Mouse (Mus musculus) urinary bladder, adult 18-20 months (tissue): Measurements from ENCODE around the gene Ap5s1.

ENCODE experiments used
- DNase-seq, 2 experiments: peaks; one replicate each; pipeline ENCODE4 v3.0.0; 2022; ENCODE audit warnings: low spot score in 2 of 2, mixed read lengths in 2 of 2

Gene Ap5s1

GRCm38 (mm10) chr2:131206778-131207177, at the start of gene Ap5s1:
Gene Ap5s1, plus strand, starts transcription at chr2:131207078.
- no peak for DNase-seq

- no peak for DNase-seq
Observed at GRCm38 (mm10) chr2:131159491-131159910, 47.4 kb upstream of the Ap5s1 start.

GRCm38 (mm10) chr2:131159938-131160581, 46.8 kb upstream of the Ap5s1 start, which contains the start of gene 1700037H04Rik:
Gene 1700037H04Rik, minus strand, starts transcription at chr2:131160081.
- peak; percentile 81 to 94 for DNase-seq

DNA sequence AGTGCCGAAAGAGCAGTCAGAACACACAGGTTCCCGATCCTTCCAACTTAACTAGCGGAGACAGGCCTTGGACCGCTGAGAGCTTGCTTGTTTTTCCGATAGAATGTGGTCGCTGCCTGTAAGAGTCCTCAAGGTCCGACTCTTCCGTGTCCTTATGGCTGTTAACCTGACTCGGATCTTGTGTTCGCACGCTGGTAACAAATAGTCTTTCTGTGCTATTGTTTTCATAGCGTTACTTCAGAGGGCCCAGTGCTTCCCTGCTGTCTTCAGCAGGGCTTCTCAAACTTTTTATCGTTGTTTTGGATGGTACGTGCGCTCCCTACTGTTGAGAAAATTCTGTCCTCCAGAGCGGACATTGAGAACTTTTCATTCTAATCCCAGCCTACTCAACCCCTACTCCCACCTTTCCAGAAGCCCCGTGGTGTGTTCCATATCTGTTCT, 46.2 kb upstream of the Ap5s1 start:
- DNase-seq, result peak in 1 of 2 experiments; percentile 34

GRCm38 (mm10) chr2:131163924-131164323, 43.0 kb upstream of the Ap5s1 start:
- DNase-seq, result no peak

- no peak for DNase-seq
Observed at GRCm38 (mm10) chr2:131166172-131166571, 40.7 kb upstream of the Ap5s1 start.

GRCm38 (mm10) chr2:131167984-131168383, 38.9 kb upstream of the Ap5s1 start:
- DNase-seq, result no peak

- DNase-seq, result no peak
Observed at GRCm38 (mm10) chr2:131168914-131169313, 38.0 kb upstream of the Ap5s1 start.

GRCm38 (mm10) chr2:131170936-131171335, 35.9 kb upstream of the Ap5s1 start:
- DNase-seq, result no peak

- DNase-seq, result peak; percentile 74 to 76
Observed at GRCm38 (mm10) chr2:131171401-131172104, 35.3 kb upstream of the Ap5s1 start.

GRCm38 (mm10) chr2:131172322-131172721, 34.6 kb upstream of the Ap5s1 start:
- DNase-seq, result no peak

DNA sequence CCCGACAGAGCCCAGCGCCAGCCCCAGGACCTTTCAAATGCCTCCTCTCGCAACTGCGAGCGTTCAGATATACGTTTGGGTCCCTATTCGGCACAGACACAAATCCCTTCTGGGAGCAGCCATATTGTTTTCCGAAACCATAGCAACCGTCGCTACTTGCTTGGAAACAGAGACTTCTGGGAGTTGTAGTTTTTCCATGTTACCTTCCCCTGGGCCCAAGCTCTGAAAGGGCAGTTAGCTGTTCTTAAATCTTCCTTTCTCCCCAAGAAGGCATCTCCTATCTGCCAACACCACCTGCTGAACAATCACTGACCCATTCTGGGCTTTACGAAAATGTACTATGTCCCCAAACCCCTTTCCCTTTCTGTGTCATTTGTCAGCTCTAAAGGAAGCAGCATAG, 32.2 kb upstream of the Ap5s1 start:
- DNase-seq, result peak; percentile 31 to 40

GRCm38 (mm10) chr2:131175286-131175944, 31.5 kb upstream of the Ap5s1 start:
- DNase-seq, result no peak

GRCm38 (mm10) chr2:131175945-131176309, 31.0 kb upstream of the Ap5s1 start:
- DNase-seq, result no peak

- DNase-seq, result peak; percentile 31 to 57
Observed at GRCm38 (mm10) chr2:131176491-131176890, 30.4 kb upstream of the Ap5s1 start.

GRCm38 (mm10) chr2:131177932-131178331, 28.9 kb upstream of the Ap5s1 start:
- DNase-seq, result no peak

- peak; percentile 31 to 43 for DNase-seq
Observed at GRCm38 (mm10) chr2:131178828-131179245, 28.0 kb upstream of the Ap5s1 start.

DNA sequence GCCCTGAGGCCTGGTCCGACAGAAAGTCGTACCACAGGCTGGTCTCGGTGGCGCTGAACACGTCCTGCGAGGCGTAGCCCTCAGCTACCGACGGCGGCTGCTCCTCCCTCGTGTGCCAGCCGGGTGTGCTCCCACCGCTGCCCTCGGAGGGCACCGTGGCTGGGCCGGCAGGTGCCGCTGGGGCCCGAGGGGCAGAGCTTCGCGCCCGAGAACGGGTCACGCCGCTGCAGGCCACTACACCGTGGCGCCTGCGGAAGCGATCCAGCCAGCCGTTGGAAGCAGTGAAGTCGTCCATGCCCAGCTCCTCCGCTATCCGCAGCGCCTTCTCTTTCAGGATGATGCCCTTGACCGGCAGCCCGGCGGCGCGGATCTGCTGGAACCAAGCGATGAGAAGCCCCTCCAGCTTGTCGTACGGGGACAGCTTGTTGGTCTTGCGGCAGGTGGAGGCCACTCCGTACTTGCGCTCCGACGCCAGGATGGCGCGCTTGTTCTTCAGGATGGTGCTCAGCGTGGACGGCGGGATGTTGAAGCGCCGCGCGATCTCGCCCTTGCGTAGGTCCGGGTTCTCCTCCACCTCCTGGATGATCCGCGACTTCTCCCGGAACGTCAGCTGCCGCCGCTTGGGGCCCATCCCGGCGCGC, 27.5 kb upstream of the Ap5s1 start:
- DNase-seq, result peak; percentile 47 to 70

GRCm38 (mm10) chr2:131179990-131180587, 26.8 kb upstream of the Ap5s1 start, which contains the start of gene Cenpb:
Gene Cenpb, minus strand, starts transcription at chr2:131180067.
- peak; percentile 73 to 84 for DNase-seq

DNA sequence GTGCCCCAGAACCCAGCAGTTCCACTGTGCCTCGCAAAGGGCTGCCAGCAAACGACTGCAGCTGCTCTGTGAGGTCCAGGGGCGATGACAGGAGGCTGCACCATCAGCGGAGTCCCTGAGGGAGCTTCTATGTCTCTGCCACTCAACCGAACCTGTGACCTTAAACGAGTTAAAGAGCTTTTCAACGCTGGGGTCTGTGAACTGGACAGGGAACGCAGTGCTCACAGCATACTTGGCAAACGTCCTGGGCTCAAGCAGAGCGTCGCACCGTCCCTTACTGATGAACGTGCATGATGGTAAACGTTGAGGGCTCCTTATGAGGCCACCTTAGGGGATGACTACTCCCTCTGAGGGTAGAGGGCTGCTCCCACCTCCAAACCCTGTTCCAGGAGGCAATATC, 20.5 kb upstream of the Ap5s1 start:
- no peak for DNase-seq

GRCm38 (mm10) chr2:131186771-131187601, 19.9 kb upstream of the Ap5s1 start, which contains the start of the genes Cdc25b and Spef1:
Gene Cdc25b, plus strand, starts transcription at chr2:131186949.
Gene Spef1, minus strand, starts transcription at chr2:131187282.
- peak; percentile 79 to 84 for DNase-seq
